Mouse (Mus musculus) thymus, adult 18-20 months (tissue): Measurements from ENCODE around the gene B230104I21Rik.

ENCODE experiments used
- DNase-seq, 2 experiments: peaks; one replicate each; pipeline ENCODE4 v3.0.0; 2022; ENCODE audit warnings: mixed read lengths in 2 of 2

The B230104I21Rik gene

DNA sequence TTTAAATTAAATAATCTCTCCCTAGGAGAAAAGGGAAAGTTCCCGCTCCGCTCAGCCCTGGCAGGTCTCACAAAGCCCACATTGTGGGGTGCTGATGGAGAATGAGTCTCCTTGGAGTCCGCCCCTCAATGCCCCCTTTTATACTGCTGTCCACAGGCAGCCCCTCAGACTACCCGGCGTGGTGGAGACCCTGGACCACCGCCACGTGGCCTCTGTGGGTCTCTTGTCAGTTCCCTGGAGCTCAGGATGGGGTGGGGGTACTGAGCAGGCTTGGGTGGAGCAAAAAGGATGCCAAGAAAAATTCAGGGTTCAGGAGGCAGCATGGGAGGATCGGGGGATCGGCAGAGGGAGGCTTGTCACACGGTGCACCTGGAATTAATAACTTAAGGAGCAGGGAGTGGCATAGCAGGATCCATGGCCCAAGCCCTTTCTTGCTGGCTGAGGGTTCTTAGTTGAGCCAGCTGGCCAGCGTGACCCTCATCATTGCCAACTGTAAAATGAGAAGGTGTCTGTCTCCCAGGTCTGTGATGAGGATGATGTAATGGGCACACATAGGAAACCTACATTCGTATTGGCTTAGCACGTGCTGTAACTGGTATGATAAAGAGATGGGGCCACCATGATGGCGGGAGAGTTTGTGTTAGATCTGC lies 60.9 kb downstream of the B230104I21Rik start:
- no peak for DNase-seq
